Mouse (Mus musculus) telencephalon, adult 2 months (tissue): ENCODE data around the gene Slc22a30.
"Not testable (repeated sequence)": the region's sequence is repeated elsewhere in the genome, so short reads cannot be mapped to it uniquely, and the experiment has no call there.

Experiments used
- DNase-seq: peaks from one replicate; pipeline ENCODE4 v3.0.0-alpha.2; 2011; ENCODE audit warnings: low read depth, low spot score

Slc22a30 gene

DNA sequence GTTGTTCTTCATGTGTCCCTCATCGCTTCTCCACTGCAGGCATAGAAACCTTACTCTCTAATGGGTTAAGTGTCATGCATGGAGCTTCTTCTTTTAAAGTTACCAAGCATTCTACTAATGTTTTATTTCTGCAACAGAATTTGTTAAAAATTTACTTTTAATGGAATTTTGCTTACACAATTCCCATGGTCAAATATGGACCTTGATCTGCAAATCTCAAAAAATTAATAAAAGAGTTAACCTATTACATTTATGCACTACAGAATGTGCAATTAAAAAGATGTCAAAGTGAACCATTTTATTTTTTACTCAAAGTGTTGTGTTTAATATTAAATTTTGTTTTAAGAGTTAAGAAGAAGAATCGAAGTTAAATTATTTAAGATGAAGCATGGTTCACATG is at the start of gene Slc22a30:
Slc22a30 (minus strand) TSS at position 101 of the 400 bp plus-strand sequence.
- not testable (repeated sequence) for DNase-seq

DNA sequence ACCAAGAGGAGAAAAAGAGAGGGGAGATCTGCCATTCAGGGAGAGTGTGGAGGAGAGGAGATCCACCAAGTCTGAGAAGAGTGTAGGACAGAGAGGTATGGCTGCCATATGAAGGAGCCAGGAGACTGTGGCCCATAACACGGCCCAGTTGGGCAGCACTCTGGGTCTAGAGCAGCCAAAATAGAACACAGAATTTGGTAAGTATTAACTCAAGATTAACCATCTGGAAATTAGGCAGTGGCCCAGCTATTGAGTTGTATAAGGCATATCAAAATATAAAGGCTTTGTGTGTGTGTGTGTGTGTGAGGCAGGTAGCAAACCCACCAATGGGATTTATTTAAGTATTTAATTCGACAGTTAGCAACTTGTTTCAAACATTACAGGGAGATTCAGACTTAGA is 43.4 kb upstream of the Slc22a30 start:
- no peak for DNase-seq

DNA sequence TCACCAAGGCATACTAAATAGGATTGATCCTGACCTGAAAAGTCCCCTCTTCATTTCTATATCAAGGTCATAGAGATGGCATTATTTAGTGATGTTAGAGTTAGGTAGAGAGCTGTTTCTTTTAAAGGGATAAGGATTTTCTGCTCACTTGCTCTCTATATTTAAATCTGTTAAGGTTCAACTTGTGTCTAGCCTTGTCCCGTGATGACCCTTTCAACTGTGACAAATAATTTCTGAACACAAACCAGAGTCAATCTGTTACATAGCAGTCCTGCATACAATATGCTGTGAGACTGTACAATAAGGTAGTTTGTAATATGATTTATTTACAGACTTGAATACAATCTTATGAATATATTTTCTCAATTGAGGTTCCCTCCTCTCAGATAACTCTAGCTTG is 42.6 kb upstream of the Slc22a30 start:
- DNase-seq: no peak

DNA sequence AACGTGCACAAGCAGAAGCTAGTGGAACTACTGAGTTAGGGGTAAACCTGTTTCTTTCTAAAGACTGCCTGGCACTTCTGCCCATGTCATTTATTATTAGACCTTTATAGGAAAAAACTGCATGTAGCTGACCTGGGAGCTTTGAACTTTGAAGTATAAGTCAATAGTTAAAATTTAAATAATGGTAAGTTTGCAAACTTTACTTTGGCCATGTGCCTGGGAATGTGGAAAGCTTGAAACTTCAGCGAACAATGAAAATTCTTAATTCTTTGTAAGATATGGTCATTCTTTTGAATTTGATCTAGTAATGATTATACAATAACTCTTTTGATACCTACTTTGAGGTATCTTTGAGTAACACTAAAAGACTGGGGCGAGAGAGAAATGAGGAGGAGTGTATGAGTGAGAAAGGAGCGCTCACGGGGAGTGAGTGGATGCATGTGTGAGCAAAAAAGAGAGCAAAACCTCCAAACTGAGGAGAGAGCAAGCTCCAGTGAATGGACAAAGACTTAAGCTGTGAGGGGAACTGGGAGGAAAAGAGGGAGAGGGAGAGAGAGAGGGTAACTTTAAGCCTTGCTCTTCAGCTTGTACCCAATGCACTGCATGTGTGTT is 26.2 kb upstream of the Slc22a30 start:
- DNase-seq: no peak

DNA sequence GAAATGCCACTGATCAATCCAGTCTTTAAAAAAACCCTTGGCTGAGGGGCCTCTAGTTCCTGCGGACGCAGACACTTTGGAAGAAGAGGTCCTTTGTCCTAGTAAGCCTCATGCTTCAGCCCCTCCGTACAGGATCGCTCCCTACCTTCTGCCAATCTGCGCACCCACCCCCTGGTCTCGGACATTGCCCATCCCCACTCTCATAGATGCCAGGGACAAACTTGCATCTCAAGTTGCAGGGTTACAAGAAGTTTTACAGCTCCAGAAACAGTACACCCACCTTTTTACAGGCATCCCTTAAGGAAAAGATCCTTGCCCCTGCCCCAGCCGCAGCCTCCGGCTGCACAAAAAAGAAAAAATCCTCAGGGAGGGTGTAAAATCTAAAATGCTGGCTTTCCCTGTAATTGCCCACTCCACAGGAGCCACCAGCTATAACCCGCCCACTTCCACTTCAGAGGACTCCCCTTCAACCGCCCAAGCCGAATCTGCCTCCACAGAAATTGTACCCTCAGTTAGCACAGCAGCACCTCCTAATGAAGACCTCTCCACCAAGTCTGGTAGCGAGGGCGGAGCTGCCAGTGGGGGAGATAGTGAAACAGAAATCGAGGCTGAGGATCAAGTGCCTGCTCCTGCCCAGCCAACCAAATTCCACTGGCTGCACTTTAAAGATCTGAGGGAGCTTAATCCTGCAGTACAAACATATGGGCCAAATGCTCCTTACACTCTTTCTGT is 2.5 kb upstream of the Slc22a30 start:
- not testable (repeated sequence) for DNase-seq
